Mouse (Mus musculus) R1 (cell line): ENCODE data around the gene Efcab1.
"Not testable (repeated sequence)": the region's sequence is repeated elsewhere in the genome, so short reads cannot be mapped to it uniquely, and the experiment has no call there.

Source experiments
- DNase-seq: peaks from one replicate; pipeline ENCODE4 v3.0.0-alpha.2; 2018; ENCODE audit warnings: low read depth, low spot score

The Efcab1 gene

DNA sequence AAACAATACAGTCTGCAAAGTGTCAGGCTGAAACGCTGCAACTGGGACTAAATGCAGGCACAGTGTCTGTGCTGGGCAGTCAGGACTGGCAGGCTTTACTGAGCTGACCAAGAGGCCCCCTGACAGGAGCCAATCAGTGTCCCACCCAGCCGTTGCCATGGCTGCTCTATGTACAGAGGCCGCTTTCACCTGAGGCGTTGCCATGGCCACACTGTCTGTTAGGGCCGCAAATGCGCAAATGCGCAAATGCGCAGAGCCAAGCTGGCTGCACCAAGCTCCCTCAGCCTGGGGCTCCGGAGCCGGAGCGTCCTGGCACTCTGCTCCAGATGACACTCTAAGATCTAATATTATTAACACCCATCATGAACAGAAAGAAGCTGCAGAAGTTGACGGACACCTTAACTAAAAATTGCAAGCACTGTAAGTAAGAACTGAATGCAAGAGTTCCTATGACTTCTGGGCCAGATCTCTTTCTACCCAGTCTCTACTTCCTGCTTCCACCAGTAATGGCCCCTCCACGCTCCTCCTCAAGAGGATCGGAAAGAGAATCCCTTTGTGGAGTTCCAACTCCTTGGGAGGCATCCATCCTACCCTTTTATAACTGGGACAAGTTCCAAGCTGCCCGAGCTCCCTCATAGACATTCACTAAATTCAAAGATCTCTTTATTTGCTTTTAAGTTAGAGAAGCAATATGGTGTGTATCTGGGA is at the start of gene Efcab1:
TSS of gene Efcab1 (plus strand) at position 214 of the 708 bp plus-strand sequence.
- DNase-seq: peak; percentile 70

DNA sequence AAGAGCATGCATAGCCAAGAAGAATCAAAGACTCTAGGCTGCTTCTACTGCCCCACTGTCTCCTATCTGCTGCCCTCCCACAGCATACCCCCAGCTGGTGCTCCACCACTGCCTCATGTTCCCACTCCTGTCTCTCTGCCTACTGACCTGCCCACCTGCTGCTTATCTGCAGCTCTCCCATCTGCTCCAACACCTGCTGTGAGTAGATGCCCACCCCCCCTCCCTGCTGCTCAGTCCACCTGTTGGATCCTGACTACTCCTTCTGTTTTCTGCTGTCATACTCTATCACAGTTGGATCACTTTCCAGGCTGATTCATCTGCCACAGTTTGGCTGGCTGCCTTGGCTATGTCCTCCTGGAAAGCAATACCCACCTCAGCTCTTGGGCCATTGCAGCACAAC is 47.0 kb upstream of the Efcab1 start:
- DNase-seq: no peak

DNA sequence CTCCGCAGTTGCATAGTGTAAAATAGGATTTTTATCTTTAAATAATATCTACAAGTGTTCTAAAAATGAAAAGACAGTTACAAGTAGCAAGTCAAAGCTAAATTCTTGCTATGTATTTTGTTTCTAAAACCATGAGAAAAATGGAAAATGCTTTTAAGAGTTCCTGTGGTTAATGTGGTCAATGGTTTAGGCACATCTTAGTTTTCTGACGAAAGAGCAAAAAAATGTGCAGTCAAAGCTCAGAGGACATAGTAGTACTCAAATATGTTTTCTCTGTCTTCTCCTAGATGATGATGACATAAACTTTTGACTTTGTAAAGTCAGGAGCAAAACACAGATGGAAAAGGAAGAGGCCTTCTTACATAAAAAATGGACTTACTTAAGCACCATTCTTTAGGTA is 21.5 kb upstream of the Efcab1 start:
- no peak for DNase-seq

DNA sequence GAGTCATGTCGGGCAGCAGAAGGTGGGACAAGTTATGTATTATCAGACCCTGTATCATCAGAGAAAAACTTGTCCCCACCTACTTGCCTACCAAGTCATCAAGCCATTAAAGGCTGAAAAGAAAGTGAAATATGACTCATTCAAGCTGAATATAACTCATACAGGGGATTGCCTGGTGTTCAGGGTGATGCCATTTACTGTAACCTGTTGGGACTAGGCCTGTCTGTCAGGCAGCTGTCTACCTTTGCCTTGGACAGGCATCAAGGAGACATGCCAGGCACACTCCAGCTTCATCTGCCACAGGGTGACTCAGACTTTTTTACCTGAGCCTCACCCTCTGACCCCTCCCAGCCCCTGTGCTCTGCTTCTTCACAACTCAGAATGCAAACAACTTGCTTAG is 21.0 kb upstream of the Efcab1 start:
- DNase-seq: no peak

DNA sequence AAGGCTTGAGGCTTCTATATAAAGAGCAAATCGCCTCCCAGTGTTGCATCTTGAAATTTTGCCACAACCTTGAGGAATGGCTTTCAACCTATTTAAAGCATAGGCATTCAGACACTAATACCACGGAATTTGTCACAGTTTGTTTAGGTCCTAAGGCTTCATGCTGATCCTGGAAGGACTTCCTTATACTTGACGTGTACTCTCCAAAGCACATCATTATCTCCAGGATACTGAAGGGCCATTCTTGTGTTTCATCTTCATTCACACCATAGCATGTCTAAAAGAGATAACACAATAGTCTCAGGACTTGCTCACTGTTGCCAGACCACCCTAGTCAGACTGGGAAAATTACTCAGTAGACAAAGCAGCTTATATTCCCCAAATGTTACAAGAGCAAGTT is 13.9 kb upstream of the Efcab1 start:
- no peak for DNase-seq

DNA sequence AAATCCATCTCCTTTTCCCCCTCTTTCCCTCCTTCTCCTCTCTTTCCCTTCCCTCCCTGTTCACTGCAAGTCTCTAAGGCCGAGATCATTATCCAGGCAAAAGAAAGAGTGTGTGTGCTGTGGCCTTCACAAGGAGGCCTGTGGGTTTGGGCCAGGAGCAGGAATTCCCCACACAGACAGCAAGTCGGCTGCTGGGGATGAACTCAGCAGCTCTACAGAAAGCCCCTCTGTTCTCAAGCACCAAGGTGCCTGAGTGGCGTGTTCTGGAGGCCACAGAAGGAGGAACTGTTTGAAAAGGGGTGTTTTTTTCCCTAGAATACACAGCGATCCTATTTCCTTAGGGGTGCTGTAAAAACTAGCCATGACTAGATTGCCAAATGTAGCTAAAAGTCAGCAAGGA is 12.5 kb upstream of the Efcab1 start:
- no peak for DNase-seq

DNA sequence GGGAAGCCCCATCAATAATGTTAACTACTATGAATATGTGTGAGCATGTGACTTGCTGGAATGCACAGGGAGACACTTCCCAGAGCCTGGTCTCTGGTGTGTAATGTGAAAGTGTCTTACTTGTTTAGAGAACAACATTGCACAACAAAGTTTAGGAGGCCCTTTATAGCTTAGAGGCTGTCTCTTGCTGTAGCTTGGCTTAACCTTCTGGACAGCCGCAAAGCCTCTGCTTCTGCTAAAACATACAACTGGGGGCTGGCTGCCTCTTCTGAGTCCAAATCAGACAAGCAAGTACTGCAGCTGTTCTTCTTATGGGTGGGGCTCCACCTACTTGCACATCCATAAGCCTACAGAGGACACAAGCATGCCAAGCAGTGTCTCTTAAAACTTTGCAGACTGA is 11.7 kb upstream of the Efcab1 start:
- DNase-seq: no peak

DNA sequence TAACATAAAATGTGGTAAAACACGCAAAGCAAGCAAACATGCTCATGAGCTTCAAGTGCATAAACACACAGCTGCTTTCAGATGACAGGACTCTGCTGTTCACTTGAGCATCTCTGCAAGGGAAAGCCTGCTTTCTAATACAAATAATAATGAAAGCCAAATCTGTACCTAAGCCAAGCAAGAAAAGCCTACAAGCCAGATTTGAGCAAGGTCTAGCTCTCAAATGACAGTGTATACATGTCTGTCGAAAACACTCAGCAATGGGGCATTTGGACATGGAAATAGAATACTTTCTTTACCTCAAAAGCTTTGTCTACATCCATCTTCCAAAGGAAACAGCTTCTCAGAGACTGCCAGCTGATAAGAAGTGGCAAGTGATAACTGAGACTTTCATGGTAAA is 10.9 kb upstream of the Efcab1 start:
- DNase-seq: no peak

DNA sequence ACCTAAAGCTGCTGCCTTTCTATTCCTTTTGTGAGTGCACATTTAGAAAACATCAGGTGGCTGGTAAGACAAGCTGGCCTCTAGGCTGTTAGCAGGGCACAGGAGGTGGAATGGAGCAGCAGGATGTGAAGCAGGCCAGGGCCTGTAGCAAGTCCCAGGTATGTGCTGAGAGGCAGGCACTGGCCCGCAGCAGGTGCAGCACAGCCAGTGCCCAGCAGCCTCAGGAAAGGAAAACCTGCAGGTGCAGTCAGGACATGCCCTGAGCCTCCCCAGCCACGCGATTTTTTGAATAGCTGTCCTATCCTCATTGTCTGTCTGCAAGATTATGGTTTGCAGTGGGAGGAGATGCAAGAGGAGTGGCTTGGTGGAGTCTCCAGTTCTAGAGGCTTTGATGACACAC is 24.3 kb downstream of the Efcab1 start:
- not testable (repeated sequence) for DNase-seq

DNA sequence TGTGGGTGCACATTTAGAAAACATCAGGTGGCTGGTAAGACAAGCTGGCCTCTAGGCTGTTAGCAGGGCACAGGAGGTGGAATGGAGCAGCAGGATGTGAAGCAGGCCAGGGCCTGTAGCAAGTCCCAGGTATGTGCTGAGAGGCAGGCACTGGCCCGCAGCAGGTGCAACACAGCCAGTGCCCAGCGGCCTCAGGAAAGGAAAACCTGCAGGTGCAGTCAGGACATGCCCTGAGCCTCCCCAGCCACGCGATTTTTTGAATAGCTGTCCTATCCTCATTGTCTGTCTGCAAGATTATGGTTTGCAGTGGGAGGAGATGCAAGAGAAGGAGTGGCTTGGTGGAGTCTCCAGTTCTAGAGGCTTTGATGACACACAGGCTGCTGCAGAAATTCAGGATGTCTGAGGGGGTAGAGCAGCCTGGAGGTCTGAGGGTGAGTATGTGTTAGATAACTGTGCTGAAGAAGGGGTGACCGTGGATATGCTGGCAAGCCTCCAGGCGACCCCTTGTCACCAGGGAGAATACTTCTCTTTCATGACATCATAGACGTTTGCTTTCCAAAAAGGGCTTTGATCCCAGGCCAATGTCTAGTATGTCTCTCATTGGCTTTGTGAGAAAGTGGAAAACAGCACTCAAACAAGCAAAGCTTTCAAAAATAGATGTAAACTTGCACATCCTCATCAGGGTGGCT is 30.2 kb downstream of the Efcab1 start:
- DNase-seq: not testable (repeated sequence)

DNA sequence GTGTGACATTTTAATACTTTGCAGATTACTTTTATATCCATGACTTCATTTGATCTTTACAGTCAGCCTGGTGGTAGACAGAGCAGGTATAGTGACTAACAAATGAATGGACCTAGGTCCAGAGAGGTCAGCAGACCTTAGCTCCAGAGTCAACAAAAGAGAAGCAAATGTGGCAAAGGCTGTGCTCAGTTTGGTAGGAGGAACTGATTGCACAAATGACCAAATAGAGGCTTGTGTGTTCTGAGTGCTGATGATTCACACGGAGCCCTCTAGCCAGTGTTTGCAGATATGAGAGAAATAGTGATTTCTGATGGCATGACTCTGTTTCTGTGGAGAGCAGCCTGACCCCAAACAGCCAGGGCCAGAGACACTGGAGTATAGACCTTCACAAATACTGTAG is 33.1 kb downstream of the Efcab1 start:
- no peak for DNase-seq

DNA sequence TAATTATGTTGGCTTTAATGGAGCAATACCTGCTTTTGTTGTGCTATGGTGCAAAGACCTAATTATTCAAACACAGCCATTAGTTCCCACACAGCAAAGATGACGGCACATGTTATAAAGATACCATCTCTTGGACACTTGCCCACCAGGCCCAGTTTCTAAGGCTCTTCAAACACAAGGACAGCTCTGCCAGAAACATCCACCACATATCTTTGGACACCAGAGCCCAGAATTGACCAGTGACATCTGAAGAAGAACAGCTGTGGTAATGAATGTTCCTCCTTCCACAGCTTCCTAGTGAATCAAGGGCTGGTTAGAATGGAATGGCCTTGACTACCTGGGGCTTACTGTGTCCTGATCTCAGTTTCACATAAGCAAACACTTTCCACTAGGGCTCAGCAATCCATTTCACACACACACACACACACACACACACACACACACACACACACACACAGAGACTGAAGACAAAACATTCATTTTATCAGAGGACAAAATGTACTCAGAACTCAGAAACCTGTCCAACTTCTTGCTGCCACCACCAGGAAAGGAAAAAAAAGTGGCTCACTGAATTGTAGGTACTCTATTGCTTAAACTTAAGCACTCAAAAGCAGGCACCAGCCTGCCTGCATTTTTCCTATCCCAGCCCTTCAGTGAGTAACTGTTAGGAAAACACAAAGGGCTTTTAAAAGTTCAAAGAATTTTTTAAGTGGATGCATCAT is 33.7 kb downstream of the Efcab1 start:
- no peak for DNase-seq

DNA sequence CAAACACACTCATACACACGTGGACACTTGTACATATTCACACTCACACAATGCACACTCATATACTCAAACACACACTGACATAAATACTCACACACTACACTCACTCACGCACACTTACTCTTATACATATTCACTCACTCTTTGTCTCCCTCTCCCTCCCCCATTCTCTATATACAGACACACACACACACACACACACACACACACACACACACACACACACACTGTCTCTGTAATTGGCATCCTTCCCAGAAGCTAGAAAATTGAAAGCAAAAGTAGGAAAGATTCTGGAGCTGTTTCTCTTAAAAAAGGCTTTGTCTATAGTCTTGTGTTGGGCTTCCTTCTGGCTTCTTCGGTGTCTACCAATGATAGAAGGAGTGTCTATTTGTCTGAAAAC is 34.5 kb downstream of the Efcab1 start:
- no peak for DNase-seq

DNA sequence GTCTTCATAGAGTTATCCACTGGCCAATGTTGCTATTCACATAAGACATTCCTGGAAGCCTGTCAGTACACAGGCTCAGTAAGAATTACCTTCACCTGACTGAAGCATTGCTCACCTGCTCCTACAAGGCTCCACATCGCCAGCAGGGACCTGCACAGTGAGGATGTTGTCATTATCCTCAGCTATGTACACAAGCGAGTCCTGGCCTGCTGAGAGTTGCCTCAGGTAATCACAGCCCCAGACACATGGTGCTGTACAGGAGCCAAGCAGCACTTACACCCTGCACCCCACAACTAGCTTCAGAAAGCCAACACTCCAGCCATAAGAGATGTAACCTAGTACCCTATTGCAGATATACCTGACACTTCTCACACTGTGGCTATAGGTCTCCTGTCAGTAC is 37.1 kb downstream of the Efcab1 start:
- DNase-seq: no peak

DNA sequence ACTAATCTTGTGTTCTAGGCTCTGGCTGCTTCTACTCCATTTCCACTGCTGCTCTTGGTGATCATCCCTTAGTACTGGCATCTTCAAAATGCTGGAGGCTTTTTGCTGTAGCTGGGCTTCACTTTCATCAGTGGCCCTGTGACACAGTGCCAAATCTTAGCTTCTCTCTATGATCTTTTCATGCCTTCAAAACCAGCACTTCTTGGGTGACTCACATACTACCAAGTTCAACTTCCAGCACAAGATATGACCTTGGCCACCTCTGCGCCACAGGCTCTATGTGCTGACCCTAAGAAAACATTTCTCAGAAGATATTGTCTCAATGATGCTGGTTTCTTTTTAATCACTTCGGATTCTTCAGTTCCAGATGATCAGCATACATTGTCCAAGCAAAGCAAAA is 41.2 kb downstream of the Efcab1 start:
- not testable (repeated sequence) for DNase-seq

DNA sequence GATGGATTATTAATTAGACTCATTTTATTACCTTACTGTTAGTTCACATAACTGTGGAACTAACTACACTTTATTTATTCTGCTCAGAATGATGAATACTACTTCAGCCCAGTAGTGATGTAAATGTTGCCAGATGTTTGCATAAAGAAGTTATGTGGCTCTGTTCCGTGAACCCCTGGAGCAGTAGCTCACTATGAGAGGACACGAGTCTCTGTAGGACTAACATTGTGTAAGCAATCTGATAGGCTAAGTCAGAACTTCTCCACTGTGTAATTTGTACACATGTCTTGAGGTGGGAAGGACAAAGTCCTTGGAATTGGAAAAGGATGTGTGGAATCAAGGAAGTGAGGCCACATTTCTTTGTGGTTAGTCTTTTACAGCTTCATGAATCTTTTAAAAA is 45.5 kb downstream of the Efcab1 start:
- DNase-seq: no peak

DNA sequence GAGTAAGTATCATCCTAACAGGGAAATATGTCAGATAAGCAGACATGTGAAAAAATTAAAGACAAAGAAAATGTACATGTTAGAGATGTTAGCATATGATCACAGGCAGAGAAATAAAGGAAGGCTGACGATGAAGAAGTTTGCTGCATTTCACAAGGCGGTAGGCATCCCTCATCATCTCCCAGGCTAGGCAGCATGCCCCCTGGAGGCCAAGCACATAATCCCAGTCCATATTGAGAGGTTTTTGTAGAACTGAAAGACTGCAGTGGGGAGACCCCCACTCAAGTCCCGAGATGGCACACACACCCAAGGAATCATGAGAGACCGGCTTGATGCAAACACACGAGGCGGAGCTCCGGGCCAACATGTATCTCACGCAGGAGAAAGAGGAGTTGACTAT is 53.3 kb downstream of the Efcab1 start:
- peak; percentile 3 for DNase-seq

DNA sequence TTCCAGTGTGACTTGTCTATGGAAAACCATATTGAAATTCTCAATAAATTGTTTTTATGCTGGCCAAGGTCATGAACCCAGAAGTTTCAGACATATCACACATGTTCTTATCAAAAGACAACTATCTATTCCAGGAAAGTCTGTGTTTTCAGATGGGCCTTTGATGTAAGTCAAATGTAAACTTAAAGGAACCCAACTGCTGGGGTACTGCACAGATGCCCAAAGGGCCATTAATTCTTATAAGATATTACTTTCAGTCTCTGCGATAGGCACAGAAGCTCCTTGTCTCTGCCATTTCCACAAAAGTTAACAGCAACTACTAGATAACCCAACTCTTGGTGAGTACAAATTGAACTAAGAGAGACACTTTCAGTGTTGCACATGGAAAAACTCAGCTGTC is 67.3 kb downstream of the Efcab1 start:
- no peak for DNase-seq

DNA sequence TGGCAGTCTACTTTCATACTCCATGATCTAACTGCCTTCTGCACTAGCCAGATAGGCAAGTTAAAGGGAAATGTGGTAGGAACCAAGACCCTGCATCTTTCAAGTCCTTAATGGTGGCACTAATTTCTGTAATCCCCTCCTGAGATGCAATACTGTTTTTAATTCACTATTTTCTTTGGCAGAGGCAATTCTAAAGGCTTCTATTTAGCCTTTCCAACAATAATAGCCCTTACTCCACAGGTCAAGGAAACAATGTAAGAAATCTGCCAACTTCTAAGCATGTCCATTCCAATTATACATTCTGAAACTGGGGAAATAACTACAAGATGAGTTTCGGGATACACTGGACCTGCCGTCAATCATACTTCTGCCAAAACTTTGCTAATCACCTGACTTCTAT is 72.8 kb downstream of the Efcab1 start:
- DNase-seq: no peak

DNA sequence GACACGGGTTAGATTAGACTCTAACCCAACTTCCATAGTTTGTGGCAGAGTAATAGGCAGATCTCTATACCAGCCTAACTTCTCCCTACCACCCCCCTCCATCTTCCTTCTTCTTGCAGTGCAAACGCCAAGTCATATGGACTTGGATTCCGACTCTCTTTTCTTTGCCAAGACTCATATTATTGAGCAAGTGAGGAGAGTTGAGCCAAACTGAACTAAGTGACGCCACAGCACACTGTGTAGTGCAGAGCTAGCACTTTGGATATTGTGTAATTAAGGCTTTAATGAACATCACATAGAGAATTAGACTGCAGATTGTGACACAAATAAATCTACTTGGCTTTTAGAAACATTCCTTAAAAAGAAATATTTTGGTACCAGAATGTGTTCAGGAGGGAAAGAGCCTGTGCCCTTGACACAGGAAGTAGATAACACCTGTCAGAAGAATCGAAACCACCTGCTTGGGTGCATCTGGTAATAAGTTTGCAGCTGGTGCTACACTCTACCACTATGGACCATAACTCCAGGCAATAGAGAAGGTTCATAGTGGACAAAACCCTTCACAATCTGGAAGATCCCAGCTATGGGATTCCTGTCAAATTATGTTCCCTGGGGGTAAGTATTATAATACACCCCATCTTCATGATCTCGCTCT is 83.3 kb downstream of the Efcab1 start:
- no peak for DNase-seq

DNA sequence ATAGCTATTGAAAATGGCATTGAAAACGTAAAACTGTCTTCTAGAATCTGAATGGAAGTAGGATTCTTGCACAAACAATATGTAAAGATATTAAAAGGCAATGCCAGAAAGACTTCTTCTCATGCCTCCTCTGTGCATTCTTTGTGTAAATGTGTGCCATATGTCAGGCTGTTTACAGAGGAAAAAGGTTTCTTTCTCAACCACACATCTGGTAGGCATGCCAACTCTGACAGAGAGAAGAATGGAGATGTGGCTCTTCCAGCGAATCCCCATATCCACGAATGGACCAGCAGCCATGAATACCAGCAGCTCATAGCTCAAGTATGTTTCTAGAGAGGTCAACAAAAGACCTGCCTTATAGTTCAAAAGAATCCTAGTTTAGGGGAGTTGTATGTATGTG is 84.6 kb downstream of the Efcab1 start:
- DNase-seq: no peak

DNA sequence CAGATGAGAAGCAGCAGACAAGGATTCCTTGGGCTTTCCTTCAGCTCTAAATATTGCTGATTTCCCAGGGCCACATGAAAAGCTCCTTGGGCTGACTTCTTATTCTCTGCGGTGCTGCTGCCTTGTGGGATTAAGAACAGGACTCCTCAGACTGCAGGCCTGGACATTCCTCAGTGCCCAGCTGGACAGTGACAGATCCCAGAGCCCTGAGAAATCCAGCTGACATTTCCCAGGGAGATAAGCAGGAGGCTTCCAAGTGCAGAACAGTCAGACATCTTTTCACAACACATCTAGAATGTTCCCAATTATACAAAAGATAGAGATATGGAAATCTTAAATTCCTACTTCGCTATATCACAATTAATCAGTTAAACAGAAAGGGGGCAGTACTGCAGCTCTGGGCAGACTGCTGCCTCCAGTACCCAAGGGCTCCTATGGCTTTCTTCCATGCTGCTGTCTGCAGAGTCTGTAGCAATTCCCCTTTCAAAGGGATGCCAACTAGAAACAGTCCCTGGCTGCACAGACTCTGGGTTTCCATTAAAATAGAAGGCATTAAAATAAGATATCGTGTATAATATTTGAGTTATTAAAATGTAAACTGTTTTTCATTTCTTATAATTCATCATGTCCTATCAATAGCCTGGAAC is 86.2 kb downstream of the Efcab1 start:
- DNase-seq: no peak
